Mouse (Mus musculus) frontal cortex, postnatal 10 days (tissue): ENCODE data around the gene Utf1.

Experiments used
- DNase-seq, 2 experiments: peaks; one replicate each; pipeline ENCODE4 v3.0.0; 2022; ENCODE audit warnings: low spot score in 2 of 2, mixed read lengths in 1 of 2

The Utf1 gene

DNA sequence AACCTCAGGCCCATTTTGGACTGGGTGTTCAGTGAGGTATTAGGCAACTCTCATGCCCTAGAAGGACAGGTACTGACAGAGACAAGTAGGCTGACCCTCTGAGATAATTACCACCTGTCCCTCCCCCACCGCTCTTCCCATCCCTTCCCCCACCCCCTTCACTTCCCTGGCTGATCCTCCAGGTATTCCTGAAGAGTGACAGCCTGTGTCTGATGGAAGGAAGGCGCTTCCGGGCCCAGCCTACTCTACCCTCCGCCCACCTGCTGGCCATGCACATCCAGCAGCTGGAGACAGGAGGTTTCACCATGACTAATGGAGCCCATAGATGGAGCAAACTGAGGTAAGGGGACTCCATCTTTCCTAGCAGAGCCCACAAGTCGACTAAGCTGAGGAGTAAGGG lies 5.8 kb upstream of the Utf1 start:
- no peak for DNase-seq

DNA sequence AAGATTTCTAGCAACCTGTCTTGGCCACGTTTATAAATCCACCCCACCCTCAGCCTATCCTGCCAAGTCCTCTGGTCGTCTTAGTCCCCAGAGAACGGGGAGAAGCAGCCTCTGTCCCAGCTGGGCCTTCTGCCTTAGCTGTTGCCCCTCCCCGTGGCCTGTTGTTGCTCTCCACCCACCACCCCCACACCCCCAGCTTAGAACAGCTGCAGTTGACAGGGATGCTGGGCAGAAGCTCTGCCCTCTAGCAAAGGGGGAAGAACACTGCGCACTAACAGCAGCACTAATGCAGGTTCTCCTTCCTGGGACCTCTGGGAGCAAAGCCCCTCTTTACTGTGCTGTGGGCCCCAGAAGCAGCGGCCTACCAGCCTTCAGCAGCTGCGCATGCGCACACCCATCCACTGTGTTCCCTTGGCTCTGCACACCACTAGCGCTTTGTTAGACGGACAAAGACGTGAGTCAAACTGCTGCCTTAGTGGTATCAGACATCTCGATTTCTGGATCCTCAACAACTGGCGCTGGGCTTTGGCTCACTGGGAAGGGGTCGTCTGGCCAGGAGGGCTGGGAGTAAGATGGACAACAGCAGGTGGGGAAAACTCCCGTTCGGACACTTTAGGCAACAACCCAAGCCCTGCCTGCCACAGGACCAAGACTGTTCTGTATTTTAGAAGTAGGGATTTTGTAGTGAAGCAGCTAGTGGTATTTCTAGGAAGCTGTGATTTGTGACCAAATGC lies 2.9 kb upstream of the Utf1 start:
- no peak for DNase-seq

GRCm38 (mm10) chr7:139944291-139945240 lies 977 bp downstream of the Utf1 start:
- no peak for DNase-seq

- no peak for DNase-seq
Observed at GRCm38 (mm10) chr7:139945516-139945915, 1.9 kb downstream of the Utf1 start.

DNA sequence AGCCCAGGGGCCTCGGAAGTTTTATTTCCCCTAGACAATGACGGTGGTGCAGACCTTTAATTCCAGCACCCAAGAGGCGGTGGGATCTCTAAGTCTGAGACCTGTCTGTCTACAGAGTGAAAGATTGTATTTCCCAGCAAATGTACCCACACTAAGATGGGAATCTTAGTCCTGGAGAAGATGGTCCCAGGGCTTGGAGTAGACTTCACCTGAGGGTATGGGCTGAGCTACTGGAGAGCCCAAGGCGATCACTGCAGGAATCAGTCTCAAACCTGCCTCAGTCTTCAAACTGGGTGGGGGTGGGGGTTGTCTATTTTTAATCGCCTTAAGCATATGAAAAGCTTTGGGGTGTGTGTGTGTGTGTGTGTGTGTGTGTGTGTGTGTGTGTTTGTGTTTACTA lies 2.4 kb downstream of the Utf1 start:
- no peak for DNase-seq

DNA sequence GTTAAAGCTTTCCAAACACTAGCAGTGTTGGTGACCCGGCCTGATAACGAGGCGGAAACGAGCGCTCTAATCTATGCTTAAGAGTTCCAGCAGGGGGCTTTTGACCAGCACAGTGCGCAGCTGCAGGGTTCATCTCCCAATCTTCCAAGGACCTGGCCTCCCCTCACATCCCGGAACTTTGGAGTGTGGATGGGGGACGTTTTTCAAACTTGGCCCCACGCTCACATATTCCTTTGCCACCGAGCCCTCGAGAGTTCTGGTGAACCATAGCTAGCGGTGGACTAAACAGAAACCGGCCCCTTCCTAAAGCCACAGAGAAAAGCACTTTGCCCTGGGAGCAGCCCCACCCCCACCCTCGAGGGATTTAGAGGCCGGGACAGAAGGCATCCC lies 6.3 kb downstream of the Utf1 start:
- DNase-seq = no peak

- DNase-seq = no peak
Observed at GRCm38 (mm10) chr7:139950283-139950971, 6.8 kb downstream of the Utf1 start.

DNA sequence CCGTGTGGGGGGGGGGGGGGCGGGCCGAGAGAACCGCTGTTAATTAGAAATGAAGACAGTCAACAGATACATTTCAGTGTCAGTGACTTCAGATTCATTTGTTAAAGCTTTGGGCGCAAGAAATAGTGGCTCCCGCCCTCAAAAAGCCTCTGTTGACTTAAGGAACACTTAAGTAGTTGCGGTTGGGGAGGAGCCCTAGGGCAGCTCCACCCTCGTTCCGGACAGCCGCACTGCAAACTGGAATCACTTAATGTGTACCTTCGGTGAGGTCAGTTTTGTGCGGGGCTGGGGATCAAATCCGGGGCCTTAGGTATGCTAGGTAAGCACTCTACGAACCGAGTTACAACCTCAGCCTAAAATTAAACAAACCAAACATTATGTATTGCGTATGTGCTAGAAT lies 7.5 kb downstream of the Utf1 start:
- no peak for DNase-seq

DNA sequence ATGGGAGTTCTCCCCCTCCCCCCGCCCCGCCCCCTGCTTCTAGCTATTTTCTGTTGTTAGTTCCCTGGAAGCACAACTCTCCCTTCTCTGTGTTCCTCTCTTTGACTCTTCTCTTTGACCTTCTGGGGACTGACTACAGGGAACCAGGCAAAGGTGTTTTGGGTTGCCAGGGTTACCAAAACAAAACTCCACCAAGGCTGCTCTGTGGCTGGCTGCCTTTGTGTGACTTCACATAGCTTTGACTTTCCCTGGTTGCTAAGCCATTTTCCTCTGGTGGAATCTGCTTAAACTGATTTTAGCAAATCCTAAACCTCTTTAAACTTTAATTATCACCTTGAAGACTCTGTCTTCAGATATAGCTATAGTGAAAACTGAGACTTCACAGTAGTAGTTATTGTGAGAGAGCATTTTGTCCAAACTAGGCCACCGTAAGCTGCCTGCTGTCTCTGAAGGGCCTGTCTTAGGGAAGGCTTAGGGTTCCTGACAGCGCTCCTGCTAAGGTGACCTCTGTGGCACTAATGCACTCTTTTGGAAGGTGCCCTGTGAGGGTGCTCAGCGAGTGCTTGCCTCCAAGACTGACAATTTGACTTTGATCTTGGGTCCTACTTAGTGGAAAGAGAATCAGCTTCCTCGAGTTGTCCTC lies 8.5 kb downstream of the Utf1 start:
- DNase-seq = no peak

DNA sequence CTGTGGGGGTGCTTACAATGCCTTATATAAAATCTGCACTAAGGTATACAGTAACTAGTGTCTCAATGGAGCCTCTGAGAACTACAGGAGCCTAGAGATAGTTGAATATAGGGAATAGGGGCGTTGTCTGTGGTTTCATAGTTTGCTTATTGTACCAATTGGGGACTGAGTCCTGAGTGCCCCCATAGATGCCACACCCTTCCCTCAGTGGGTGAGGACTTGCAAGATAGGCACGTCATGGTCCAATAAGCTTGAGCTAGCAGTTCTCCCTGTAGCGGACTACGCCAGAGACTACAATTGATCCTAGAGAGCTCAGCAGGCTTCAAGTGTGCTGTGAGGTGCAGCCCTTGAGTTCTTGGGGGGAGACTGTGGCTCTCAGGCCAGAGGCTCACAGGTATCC lies 11.9 kb downstream of the Utf1 start:
- no peak for DNase-seq

DNA sequence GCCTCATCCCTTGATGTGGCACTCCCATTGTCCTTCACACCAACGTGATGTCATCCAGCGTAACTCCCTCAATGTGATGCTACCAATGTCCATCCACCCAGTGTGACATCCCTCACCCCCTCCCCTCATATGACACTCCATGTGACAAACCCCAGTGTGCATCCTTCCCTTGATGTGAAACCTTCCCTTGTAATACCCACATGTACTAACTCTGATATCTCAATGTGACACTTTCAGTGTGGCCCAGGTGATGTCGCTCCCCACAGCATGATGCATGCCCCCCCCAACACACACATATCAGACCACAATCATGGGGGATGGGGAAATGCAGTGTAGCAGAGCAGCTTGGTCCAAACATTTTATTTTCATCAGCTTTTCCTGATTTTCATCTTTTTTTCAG lies 13.1 kb downstream of the Utf1 start:
- no peak for DNase-seq

DNA sequence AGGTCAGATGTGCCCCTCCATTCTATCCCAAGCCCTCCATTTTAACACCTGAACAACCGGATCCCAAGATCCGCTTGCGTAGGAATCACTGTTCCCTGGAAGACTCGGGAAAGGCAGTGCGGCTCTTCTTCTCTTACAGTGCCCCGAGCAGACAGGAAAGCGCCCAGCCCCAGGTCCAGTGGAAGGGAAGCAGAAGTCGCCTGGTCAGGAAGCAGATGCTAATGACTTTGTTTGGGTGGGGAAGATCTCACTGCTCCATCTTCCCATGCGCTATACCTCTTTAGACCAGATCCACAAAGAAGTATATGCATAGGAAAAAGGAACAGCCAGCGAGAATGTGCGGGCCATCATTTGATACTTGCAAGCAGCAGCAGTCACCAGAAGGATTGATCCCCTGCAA lies 13.8 kb downstream of the Utf1 start:
- no peak for DNase-seq

DNA sequence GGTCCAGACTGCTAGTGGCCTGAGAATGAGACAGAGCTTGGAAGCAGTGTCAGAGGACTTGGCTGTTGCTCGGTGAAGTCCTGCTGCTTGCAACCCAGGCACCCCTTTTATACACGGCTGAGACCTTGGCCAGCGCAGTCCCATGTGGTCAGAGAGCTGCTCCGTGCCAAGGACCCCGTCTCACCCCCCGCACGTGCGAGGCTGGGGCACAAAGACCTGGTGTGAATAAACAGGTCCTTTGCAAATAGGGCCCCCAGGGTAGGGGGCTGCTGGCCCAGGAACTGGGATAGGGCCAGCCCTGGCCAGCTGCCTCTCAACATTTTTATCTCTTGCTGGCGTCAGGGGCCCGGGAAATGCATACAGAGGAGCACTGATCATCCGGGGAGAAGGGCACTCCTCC lies 14.4 kb downstream of the Utf1 start:
- no peak for DNase-seq

- DNase-seq = no peak
Observed at GRCm38 (mm10) chr7:139961141-139961540, 17.6 kb downstream of the Utf1 start.

DNA sequence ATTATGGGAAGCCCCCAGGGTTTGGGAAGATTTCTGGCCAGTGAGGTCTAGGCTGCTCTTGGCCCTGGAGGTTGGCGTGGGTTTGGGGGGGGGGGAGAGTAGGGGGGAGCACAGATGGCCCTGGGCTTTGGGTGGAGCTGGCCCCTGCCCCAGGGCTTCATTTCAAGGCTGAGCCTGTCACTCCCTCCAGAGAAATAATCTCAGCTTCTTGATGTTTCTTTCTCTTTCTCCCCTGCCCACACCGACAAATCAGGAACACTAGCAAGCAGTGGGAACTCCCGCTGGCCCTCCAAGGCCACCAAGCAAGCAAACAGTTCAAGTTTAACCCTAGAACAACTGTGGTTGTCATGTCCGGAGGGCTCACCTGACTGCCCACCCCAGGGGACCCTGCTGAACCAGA lies 20.2 kb downstream of the Utf1 start:
- DNase-seq = no peak

DNA sequence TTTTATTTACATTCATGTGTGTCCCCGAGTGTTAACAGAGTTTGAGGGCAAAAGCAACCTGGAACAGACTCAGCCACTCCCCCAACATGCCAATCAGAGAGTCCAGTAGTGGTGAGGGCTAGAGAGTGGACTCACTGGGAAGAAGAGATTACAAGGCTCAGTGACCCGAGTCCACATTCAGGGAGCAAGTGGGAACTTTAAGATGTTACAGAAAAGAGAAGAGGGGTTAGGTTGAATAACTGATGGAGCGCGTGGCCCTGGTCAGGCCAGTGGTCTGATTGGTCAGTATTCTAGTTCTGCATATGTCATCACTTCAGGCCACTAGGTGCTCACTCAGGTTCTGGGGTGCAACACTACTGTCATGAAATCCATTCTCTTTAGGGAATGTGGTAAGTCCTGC lies 23.6 kb downstream of the Utf1 start:
- no peak for DNase-seq

- no peak for DNase-seq
Observed at GRCm38 (mm10) chr7:139968428-139968827, 24.8 kb downstream of the Utf1 start.

DNA sequence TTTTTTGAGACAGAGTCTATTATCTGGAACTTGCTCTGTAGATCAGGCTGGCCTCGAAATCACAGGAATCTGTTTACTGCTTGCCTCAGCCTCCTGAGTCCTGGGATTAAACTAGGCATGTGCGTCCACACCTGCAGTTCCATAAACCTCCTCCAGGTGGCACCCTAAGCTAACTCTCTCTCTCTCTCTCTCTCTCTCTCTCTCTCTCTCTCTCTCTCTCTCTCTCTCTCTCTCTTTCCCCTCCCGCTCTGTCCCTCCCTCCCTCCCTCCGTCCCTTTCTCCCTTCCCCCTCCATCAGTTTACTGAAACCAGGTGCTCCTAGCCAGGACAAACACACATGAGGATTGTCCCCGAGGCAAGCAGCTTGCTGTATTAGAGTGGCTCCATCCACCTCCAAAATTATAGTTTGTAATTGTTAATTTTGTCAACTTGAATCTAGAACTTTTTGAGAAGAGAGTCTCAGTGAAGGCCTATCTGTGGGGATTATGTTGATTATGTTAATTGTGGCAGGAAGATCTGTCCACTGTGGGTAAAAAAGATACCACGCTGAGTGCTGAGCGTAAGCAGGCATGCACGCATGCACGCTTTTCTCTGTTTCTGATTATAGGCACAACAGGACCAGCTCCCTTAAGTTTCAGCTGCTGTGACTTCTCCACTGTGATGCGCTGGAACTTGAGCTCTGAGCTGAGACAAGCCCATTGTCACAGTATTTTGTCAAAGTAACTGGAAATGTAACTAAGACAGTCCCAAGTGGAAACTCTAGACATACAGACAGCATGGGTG lies 25.9 kb downstream of the Utf1 start:
- DNase-seq = peak; percentile 59 to 81

- DNase-seq = no peak
Observed at GRCm38 (mm10) chr7:139970216-139970919, 26.8 kb downstream of the Utf1 start.

DNA sequence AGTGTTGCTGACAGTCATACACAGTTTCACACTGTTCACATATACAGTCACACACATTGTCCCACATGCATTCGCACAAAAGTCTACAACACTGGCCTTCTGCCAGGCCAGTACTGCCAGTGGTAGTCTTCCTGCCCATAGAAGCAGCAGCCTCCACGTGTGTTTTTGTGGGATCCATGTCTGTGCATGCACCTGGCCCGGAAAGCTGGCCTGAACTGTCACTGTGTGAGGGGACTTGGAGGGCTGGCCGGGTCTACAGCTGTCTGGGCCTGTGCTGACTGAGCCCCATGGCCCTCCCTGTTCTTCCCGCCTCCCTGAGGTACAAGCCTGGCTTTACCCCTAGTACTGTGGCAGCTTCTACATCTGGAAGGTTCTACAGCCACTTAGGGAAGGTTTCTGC lies 27.4 kb downstream of the Utf1 start:
- DNase-seq = no peak

GRCm38 (mm10) chr7:139971436-139971835 lies 27.8 kb downstream of the Utf1 start:
- no peak for DNase-seq
